Mouse (Mus musculus): ENCODE measurements at regions not wholly inside any gene's neighbourhood (a gene's known extent, or its start where the extent isn't known, plus 50 kb on each side); places are given as distances from the start of the nearest gene placed in this dataset.

GRCm38 (mm10) chr8:4934551-4934950 lies 155.2 kb upstream of the Shcbp1 start:
- DNase-seq: no peak

GRCm38 (mm10) chr8:4934035-4934434 lies 154.7 kb upstream of the Shcbp1 start:
- DNase-seq: no peak

GRCm38 (mm10) chr8:4916447-4916846 lies 137.1 kb upstream of the Shcbp1 start:
- DNase-seq: no peak

GRCm38 (mm10) chr8:4895046-4895445 lies 115.7 kb upstream of the Shcbp1 start:
- DNase-seq: no peak

- DNase-seq: peak; percentile 20
Measured at GRCm38 (mm10) chr8:4868761-4869160, 89.4 kb upstream of the Shcbp1 start.

GRCm38 (mm10) chr8:4839087-4839486 lies 59.7 kb upstream of the Shcbp1 start:
- no peak for DNase-seq

- DNase-seq: no peak
Measured at GRCm38 (mm10) chr8:4838527-4838926, 59.2 kb upstream of the Shcbp1 start.

- DNase-seq: no peak
Measured at GRCm38 (mm10) chr8:4837719-4838118, 58.4 kb upstream of the Shcbp1 start.

- DNase-seq: no peak
Measured at GRCm38 (mm10) chr8:4836651-4837050, 57.3 kb upstream of the Shcbp1 start.

All from right cerebral cortex, postnatal 14 days (tissue).